Mouse (Mus musculus) kidney, embryonic 14.5 days (tissue): ENCODE data around the gene Abcb11. TPM values are rescaled to one million over a fixed set of nuclear protein-coding genes. Genes with fewer than 3 reads are reported as not detected.
"Not testable (repeated sequence)": the region's sequence is repeated elsewhere in the genome, so short reads cannot be mapped to it uniquely, and the experiment has no call there.

Source experiments
- ATAC-seq: fragments of 200-750 bp; cut with Nextera tagmentation; 2 replicates; pipeline ENCODE4 v1.8.0; 2017; ENCODE audit warnings: moderate number of reproducible peaks, mild to moderate bottlenecking, moderate TSS enrichment, moderate library complexity; ENCODE audit not compliant: low FRiP score, low TSS enrichment
- H3K27ac ChIP-seq: fragments of 300-500 bp; sonication (generic); 2 replicates; pipeline ENCODE4 v1.5.1; 2014; ENCODE audit warnings: low read depth, mild to moderate bottlenecking, low read length, moderate library complexity, mixed read lengths
- H3K27me3 ChIP-seq: fragments of 300-500 bp; sonication (generic); 2 replicates; pipeline ENCODE4 v1.6.1; 2014; ENCODE audit warnings: mild to moderate bottlenecking, low read length; ENCODE audit not compliant: control insufficient read depth, insufficient read depth
- H3K36me3 ChIP-seq: fragments of 300-500 bp; sonication (generic); 2 replicates; pipeline ENCODE4 v1.6.1; 2014; ENCODE audit warnings: low read length, mixed read lengths; ENCODE audit not compliant: control insufficient read depth, insufficient read depth
- H3K4me1 ChIP-seq: fragments of 300-500 bp; sonication (generic); 2 replicates; pipeline ENCODE4 v1.6.1; 2014; ENCODE audit warnings: low read length, mixed read lengths; ENCODE audit not compliant: control insufficient read depth, insufficient read depth
- H3K4me2 ChIP-seq: fragments of 300-500 bp; sonication (generic); replicated peaks from 2 replicates; pipeline ENCODE4 v1.6.1; 2014; ENCODE audit warnings: low read depth, mild to moderate bottlenecking, low read length
- H3K4me3 ChIP-seq: fragments of 300-500 bp; sonication (generic); 2 replicates; pipeline ENCODE4 v1.5.1; 2014; ENCODE audit warnings: mild to moderate bottlenecking, low read length
- H3K9ac ChIP-seq: fragments of 300-500 bp; sonication (generic); 2 replicates; pipeline ENCODE4 v1.6.1; 2014; ENCODE audit warnings: low read depth, mild to moderate bottlenecking, low read length, moderate library complexity
- H3K9me3 ChIP-seq: fragments of 300-500 bp; sonication (generic); 2 replicates; pipeline ENCODE4 v1.6.1; 2016; ENCODE audit warnings: low read length; ENCODE audit not compliant: control insufficient read depth
- WGBS: fragments of 180-500 bp; shearing (Covaris S2); extraction: QIAGEN DNeasy Blood & Tissue Kit; methylation state at CpG from one replicate; pipeline ENCODE4 v1.1.7; 2014; 5-methylcytosine and 5-hydroxymethylcytosine counted together
- polyA plus RNA-seq: library from polyadenylated mRNA; unstranded; fragments of >200 nt; fragmentation: Nextera tagmentation; extraction: Ambion mirVana; gene quantifications from 2 replicates; pipeline ENCODE4 v1.2.1, GENCODE M21; 2014

The Abcb11 gene
- polyA plus RNA-seq, 1 experiment from 2014 or later: not detected

DNA sequence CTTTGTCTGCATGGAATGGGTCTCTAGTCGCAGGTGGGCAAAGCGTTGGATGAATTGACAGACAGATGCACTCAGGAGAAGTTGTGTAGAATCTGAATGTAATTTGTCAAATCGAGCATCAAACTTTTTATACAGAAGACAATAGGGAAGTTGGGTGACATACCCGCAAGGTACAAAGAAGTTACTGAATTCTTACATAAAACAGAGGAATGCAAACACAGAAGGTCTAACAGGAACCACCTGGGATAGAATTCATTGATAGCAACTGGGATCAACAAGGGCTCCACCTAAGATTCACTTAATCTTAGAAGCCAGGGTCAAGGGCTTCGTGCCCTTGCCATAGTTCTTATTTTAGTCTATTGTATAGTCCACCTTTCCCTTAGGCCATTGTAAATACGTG is 41.8 kb downstream of the Abcb11 start:
- H3K36me3 ChIP-seq, ATAC-seq, H3K4me1 ChIP-seq, H3K9ac ChIP-seq, H3K4me2 ChIP-seq, H3K27ac ChIP-seq, H3K9me3 ChIP-seq, H3K27me3 ChIP-seq, H3K4me3 ChIP-seq: not testable (repeated sequence)
- WGBS: 96% methylated on average over 5 of the region's 6 CpGs

DNA sequence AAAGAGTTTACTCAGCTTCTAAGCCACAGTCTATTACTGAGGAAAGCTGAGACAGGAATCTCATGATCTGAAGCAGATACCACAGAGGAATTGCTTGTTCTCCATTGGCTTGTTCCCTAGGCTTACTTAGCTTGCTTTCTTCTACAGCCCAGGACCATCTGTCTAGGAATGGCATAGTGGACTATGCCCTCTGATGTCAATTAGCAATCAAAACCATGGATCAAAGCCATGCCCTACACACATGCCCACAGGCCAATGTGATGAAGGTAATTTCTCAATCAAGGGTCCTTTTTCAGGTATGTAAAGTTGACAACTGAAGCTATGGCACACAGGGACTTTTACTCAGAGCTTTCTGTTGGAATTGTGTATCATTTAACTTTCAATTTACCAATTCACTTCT is 47.9 kb downstream of the Abcb11 start:
- H3K9me3 ChIP-seq: 0 out of 2 replicates have a peak, but pooled peaks cover 2% of the 10 kb centered on the region
- H3K27me3 ChIP-seq: no peaks in the 10 kb centered on the region
- no peaks in the 10 kb centered on the region for H3K4me1 ChIP-seq
- no peak overlapping the region for H3K4me2 ChIP-seq
- H3K4me3 ChIP-seq: no peak overlapping the region
- H3K36me3 ChIP-seq: no peaks in the 10 kb centered on the region
- no peak overlapping the region for H3K9ac ChIP-seq
- ATAC-seq: no peak
- H3K27ac ChIP-seq: no peak overlapping the region

DNA sequence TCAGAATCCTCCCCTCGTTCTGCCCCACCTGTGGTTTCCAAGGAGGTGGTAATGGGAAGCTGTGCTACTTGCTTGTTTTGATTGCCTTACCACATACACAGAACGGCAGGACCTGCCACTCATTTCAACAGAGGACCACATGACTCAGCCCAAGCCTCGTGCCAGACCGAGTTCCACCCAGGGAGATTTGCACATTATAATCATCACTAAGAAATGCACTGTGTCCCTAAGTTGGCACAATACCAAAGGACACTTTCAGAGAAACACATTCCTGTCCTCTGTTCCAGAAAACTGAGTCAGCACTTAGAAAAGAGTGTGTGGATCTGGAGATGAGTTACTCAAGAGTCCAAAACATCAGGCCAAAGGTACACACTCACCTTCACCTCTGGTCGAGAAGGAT is 53.4 kb downstream of the Abcb11 start:
- Histone ChIP-seq H3K27me3 (no peaks in the 10 kb centered on the region), H3K9me3 (no peaks in the 10 kb centered on the region), H3K4me1 (no peaks in the 10 kb centered on the region), H3K4me3 (no peak overlapping the region), H3K9ac (no peak overlapping the region), H3K36me3 (no peaks in the 10 kb centered on the region), H3K4me2 (no peak overlapping the region), H3K27ac (no peak overlapping the region)
- no peak for ATAC-seq
- 67% methylated on average over 5 of the region's 5 CpGs for WGBS

DNA sequence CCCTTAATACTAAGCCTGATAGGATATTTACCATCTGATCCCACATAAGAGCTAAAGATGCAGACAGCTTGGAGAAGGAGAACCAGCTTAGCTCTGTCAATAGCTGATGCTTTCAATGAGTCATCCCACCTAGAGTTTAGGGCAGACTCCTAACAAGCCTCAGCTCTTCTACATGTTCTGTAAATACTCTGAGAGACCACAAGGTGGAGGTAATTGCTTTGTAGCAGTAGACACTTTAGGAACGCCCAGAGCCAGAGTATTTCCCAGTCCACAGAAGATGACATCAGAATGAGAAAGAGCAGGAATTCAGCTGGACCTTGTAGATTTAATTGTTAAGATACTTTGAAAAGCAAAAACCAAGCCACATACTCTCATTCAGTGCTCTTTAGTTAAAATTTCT is 66.5 kb downstream of the Abcb11 start:
- no peaks in the 10 kb centered on the region for H3K4me1 ChIP-seq
- H3K27ac ChIP-seq: no peak overlapping the region
- no peak overlapping the region for H3K4me3 ChIP-seq
- H3K27me3 ChIP-seq: no peaks in the 10 kb centered on the region
- ATAC-seq: peak; percentile 49; the same call in 1 of the 2 replicates
- no peak overlapping the region for H3K4me2 ChIP-seq
- no peak overlapping the region for H3K9ac ChIP-seq
- no peaks in the 10 kb centered on the region for H3K9me3 ChIP-seq
- 2% methylated on average over 1 of the region's 1 CpGs for WGBS
- H3K36me3 ChIP-seq: no peaks in the 10 kb centered on the region

DNA sequence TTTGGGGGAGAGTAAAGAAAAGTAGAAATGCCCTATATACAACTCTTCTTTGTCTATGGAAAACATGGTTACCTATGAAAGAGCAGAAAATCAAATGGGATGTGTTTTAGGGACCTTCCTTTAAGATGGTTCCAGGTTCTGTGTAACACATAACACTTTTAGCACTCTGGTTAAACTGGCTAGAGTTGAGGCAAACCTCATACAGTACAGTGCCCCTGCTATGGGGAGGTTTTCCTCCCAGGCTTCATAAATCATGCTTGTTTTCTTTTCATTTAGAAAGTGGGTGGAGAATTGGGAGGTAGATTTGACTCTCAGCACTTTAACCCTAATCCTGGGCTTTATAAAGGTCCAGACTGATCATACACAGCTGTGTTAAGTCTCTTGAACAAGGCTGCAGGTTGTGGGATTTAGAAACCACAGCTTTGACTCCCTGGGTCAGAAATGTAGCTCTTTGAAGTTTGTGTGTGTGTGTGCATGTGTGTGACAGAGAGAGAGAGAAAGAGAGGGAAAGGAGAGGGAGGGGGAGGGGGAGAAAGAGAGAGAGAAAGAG is 78.3 kb downstream of the Abcb11 start:
- H3K9me3 ChIP-seq: no peaks in the 10 kb centered on the region
- no peak overlapping the region for H3K9ac ChIP-seq
- ATAC-seq: peak; percentile 72

DNA sequence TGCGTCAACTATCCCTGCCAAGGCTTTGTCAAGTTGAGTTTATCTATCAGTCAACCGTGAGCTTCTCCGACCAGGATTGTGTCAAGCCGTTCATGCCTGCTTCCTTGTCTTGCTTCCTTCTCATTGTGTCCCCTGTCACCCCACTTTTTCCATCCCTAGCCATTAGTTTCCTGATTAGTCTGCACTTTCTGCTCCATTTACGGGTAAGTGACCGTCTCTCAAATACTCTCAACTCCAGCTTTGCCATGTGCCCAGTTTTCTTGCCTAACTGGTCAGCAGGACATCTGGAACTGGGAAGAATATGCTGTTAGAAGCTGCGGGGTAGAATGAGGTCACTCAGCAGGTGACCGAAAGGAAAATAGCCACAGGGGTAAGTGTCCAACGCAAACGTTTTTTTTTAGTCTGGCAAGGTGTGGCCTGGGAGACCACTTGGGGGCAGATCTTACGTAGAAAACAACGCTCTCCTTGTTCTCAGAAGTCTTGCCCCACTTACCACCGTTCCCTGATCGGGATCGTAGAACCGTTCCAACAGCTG is 94.1 kb downstream of the Abcb11 start:
- no peaks in the 10 kb centered on the region for H3K4me1 ChIP-seq
- no peaks in the 10 kb centered on the region for H3K36me3 ChIP-seq
- no peak for ATAC-seq
- WGBS: 71% methylated on average over 16 of the region's 16 CpGs
- H3K27ac ChIP-seq: no peak overlapping the region
- no peaks in the 10 kb centered on the region for H3K27me3 ChIP-seq
- H3K9ac ChIP-seq: no peak overlapping the region
- no peaks in the 10 kb centered on the region for H3K9me3 ChIP-seq
- H3K4me2 ChIP-seq: no peak overlapping the region
- no peak overlapping the region for H3K4me3 ChIP-seq

More for the DNA sequence above, 78.3 kb downstream of the Abcb11 start:
- H3K4me1 ChIP-seq: no peaks in the 10 kb centered on the region
- no peak overlapping the region; the same call in 1 of the 2 replicates for H3K27ac ChIP-seq
- no peak overlapping the region for H3K4me3 ChIP-seq
- no peaks in the 10 kb centered on the region for H3K36me3 ChIP-seq
- no peak overlapping the region for H3K4me2 ChIP-seq
- H3K27me3 ChIP-seq: no peaks in the 10 kb centered on the region

DNA sequence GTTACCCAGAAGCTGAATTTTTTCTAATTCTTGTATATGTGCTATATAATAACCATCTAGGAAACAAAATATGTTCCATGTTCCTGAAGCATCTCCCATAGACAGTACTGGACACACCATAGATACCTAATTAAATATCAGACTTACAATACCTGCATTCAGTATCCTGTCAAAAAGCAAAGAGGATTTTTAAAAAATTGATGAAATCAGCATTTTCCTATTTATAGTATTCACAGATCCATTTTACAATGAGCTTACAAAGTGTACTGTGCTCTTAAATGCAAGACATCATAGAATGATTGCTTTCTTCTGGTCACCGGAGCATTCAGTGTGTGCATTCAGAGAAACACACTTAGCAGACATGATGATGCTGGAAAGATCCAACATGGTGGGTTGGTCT is 95.3 kb downstream of the Abcb11 start:
- ATAC-seq: no peak
- WGBS: 96% methylated on average over 1 of the region's 1 CpGs

DNA sequence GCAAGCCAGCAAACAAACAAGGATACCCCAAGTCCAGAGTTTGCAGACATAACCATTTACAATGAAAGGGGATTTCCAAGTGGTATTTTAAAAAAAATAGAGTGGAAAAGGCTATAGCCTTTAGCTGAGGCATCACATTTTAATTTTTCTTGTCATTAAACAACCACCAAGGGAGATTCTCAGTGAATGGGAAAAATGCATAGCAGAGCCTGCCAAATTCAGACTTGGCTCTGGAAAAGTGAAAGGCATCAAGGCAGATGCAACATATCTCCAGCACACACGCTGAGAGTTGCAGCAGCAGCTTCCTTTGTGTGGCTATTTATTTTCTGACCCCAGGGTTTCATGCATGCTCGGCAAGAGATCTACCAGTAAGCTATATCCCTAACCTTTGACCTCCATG is 97.5 kb downstream of the Abcb11 start:
- Histone ChIP-seq H3K36me3 (no peaks in the 10 kb centered on the region), H3K27me3 (no peaks in the 10 kb centered on the region), H3K9ac (no peak overlapping the region), H3K4me3 (no peak overlapping the region), H3K4me2 (no peak overlapping the region), H3K27ac (no peak overlapping the region), H3K9me3 (no peaks in the 10 kb centered on the region), H3K4me1 (no peaks in the 10 kb centered on the region)
- 30% methylated on average over 2 of the region's 2 CpGs for WGBS
- no peak for ATAC-seq

More for the DNA sequence above, 95.3 kb downstream of the Abcb11 start:
- Histone ChIP-seq H3K9me3 (no peaks in the 10 kb centered on the region), H3K36me3 (no peaks in the 10 kb centered on the region), H3K27ac (no peak overlapping the region), H3K4me2 (no peak overlapping the region), H3K27me3 (no peaks in the 10 kb centered on the region), H3K4me3 (no peak overlapping the region), H3K4me1 (no peaks in the 10 kb centered on the region), H3K9ac (no peak overlapping the region)

DNA sequence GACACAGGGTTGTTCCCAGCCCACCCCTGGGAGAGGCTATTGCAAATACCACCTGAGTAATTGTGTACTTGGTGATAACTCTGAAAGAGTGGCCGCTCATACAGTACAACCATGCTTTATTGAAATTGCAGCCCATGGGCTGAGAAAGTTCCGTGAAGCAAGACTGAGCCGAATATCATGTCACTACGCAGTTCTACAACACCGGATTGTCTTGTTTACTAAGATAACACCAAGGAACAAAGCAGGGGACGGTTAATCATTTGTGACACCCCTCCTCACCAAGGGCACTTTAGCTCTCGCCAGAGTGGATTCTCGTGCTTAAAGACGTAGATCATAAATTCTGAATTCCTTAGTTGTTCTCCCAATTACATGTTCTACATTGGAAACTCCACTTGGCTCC is 103.1 kb downstream of the Abcb11 start:
- Histone ChIP-seq H3K27ac (no peak overlapping the region), H3K4me2 (no peak overlapping the region), H3K4me3 (no peak overlapping the region), H3K9ac (no peak overlapping the region), H3K36me3 (no peaks in the 10 kb centered on the region), H3K9me3 (no peaks in the 10 kb centered on the region), H3K4me1 (0 out of 2 replicates have a peak, but pooled peaks cover 5% of the 10 kb centered on the region), H3K27me3 (no peaks in the 10 kb centered on the region)
- WGBS: 14% methylated on average over 9 of the region's 9 CpGs
- peak; percentile 73 for ATAC-seq
